Mouse (Mus musculus) cerebellum, adult 2 months (tissue): ENCODE results near the gene Olfr323.

Experiments
- CTCF ChIP-seq: fragments of 200-500 bp; IDR thresholded peaks from 2 replicates; pipeline ENCODE4 v1.5.1; 2011; ENCODE audit warnings: low read depth, mild to moderate bottlenecking, control low read depth, low read length, moderate library complexity, borderline replicate concordance; ENCODE audit not compliant: insufficient read depth
- POLR2A ChIP-seq: fragments of 200-500 bp; IDR thresholded peaks from 2 replicates; pipeline ENCODE4 v1.6.1; 2011; ENCODE audit warnings: low read length, control low read depth, borderline replicate concordance; ENCODE audit not compliant: insufficient read depth

- no peak for TF ChIP-seq POLR2A
- TF ChIP-seq CTCF = no peak
These were observed 52.9 kb downstream of the Olfr323 start, which contains the start of gene Olfr325 for GRCm38 (mm10) chr11:58577430-58577829.
